Mouse (Mus musculus) CH12.LX (cell line): Measurements from ENCODE around the gene Hist1h2an. TPM values are rescaled to one million over a fixed set of nuclear protein-coding genes. Genes with fewer than 3 reads are reported as not detected.

ENCODE experiments used
- DNase-seq: peaks from one replicate; pipeline ENCODE4 v3.0.0-alpha.2; 2013; ENCODE audit errors: extremely low read depth
- H3K27ac ChIP-seq: 2 replicates; pipeline ENCODE4 v1.5.1; 2012; ENCODE audit warnings: low read depth, mild to moderate bottlenecking, control low read depth, moderate library complexity; ENCODE audit not compliant: insufficient read depth
- H3K27me3 ChIP-seq: replicated peaks from 2 replicates; pipeline ENCODE3; 2012; ENCODE audit warnings: inconsistent platforms
- H3K36me3 ChIP-seq, 2 experiments: replicated peaks in 1 of 2; 2 replicates each; pipeline versions ENCODE3 to v1.6.1; 2012; ENCODE audit warnings: inconsistent platforms in 1 of 2, low read length in 1 of 2, mild to moderate bottlenecking in 1 of 2, mixed read lengths in 1 of 2, moderate library complexity in 1 of 2; ENCODE audit not compliant: control insufficient read depth in 1 of 2, insufficient read depth in 1 of 2
- H3K4me1 ChIP-seq, 2 experiments: 2 replicates each; pipeline ENCODE4 v1.6.1; 2012; ENCODE audit warnings: inconsistent platforms in 1 of 2, moderate library complexity in 1 of 2; ENCODE audit not compliant: insufficient read depth in 2 of 2, control insufficient read depth in 1 of 2
- H3K4me2 ChIP-seq: 2 replicates; pipeline ENCODE4 v1.6.1; 2012; ENCODE audit warnings: low read depth, mild to moderate bottlenecking, control low read depth; ENCODE audit not compliant: poor library complexity, insufficient read depth, severe bottlenecking
- H3K4me3 ChIP-seq, 3 experiments: fragments of 150-350 bp in 1 of 3; sonication (generic) in 1 of 3; replicated peaks in 1 of 3; 2 replicates each; pipeline versions ENCODE3 to v1.5.1; 2011 to 2012; ENCODE audit warnings: low read depth in 2 of 3, low read length in 2 of 3, mild to moderate bottlenecking in 2 of 3, moderate library complexity in 2 of 3, control low read depth in 1 of 3, improper control_type of control experiment in 1 of 3, inconsistent platforms in 1 of 3, mixed read lengths in 1 of 3; ENCODE audit not compliant: poor library complexity in 1 of 3
- H3K79me2 ChIP-seq: replicated peaks from 2 replicates; pipeline ENCODE4 v1.6.1; 2012; ENCODE audit warnings: mild to moderate bottlenecking, moderate library complexity; ENCODE audit not compliant: control insufficient read depth, poor library complexity, insufficient read depth, severe bottlenecking; ENCODE audit errors: extremely low read depth
- H3K9ac ChIP-seq: 2 replicates; pipeline ENCODE4 v1.6.1; 2012; ENCODE audit warnings: low read depth, mild to moderate bottlenecking, control low read depth, moderate library complexity; ENCODE audit not compliant: insufficient read depth
- H3K9me3 ChIP-seq: replicated peaks from 2 replicates; pipeline ENCODE3; 2012; ENCODE audit warnings: low read length, inconsistent platforms, mixed read lengths
- BHLHE40 ChIP-seq: IDR thresholded peaks from 2 replicates; pipeline ENCODE4 v1.6.1; 2011; ENCODE audit warnings: mild to moderate bottlenecking, low read depth, low read length, improper control_type of control experiment
- CHD1 ChIP-seq: IDR thresholded peaks from 2 replicates; pipeline ENCODE4 v1.6.1; 2012; ENCODE audit warnings: low read depth, low read length, improper control_type of control experiment, inconsistent platforms
- CHD2 ChIP-seq: IDR thresholded peaks from 2 replicates; pipeline ENCODE4 v1.6.1; 2011; ENCODE audit warnings: low read length, improper control_type of control experiment
- CTCF ChIP-seq, 2 experiments: IDR thresholded peaks in 1 of 2; conservative IDR thresholded peaks in 1 of 2; 2 replicates each; pipeline ENCODE4 v1.5.1; 2011 to 2012; ENCODE audit warnings: low read depth in 2 of 2, low read length in 2 of 2, improper control_type of control experiment in 1 of 2, inconsistent platforms in 1 of 2, mild to moderate bottlenecking in 1 of 2, moderate library complexity in 1 of 2
- E2F4 ChIP-seq: IDR thresholded peaks from 2 replicates; pipeline ENCODE4 v1.6.1; 2011; ENCODE audit warnings: low read depth, low read length, improper control_type of control experiment; ENCODE audit not compliant: insufficient replicate concordance
- ELF1 ChIP-seq: IDR thresholded peaks from 2 replicates; pipeline ENCODE4 v1.6.1; 2014; ENCODE audit warnings: low read depth, mild to moderate bottlenecking, inconsistent platforms, low read length, improper control_type of control experiment
- EP300 ChIP-seq: IDR thresholded peaks from 2 replicates; pipeline ENCODE4 v1.6.1; 2011; ENCODE audit warnings: low read length, improper control_type of control experiment
- ETS1 ChIP-seq: conservative IDR thresholded peaks from 2 replicates; pipeline ENCODE4 v1.6.1; 2012; ENCODE audit warnings: low read depth, mild to moderate bottlenecking, inconsistent platforms, low read length, improper control_type of control experiment, moderate library complexity
- GABPA ChIP-seq: IDR thresholded peaks from 2 replicates; pipeline ENCODE4 v1.6.1; 2012; ENCODE audit warnings: low read depth, low read length, improper control_type of control experiment, inconsistent platforms; ENCODE audit not compliant: insufficient replicate concordance
- HCFC1 ChIP-seq: IDR thresholded peaks from 2 replicates; pipeline ENCODE4 v1.6.1; 2012; ENCODE audit warnings: low read depth, mild to moderate bottlenecking, inconsistent platforms, low read length, improper control_type of control experiment
- IRF4 ChIP-seq: IDR thresholded peaks from 2 replicates; pipeline ENCODE4 v1.6.1; 2014; ENCODE audit warnings: low read depth, mild to moderate bottlenecking, inconsistent platforms, low read length, improper control_type of control experiment
- JUN ChIP-seq: IDR thresholded peaks from 2 replicates; pipeline ENCODE4 v1.6.1; 2011; ENCODE audit warnings: low read depth, mild to moderate bottlenecking, low read length, improper control_type of control experiment, moderate library complexity; ENCODE audit not compliant: insufficient read depth
- JUND ChIP-seq: conservative IDR thresholded peaks from 2 replicates; pipeline ENCODE4 v1.6.1; 2011; ENCODE audit warnings: low read depth, low read length, improper control_type of control experiment
- KAT2A ChIP-seq: IDR thresholded peaks from 2 replicates; pipeline ENCODE4 v1.6.1; 2012; ENCODE audit warnings: low read length, improper control_type of control experiment, inconsistent platforms; ENCODE audit not compliant: insufficient replicate concordance
- MAFK ChIP-seq: IDR thresholded peaks from 2 replicates; pipeline ENCODE4 v1.6.1; 2011; ENCODE audit warnings: low read length, improper control_type of control experiment; ENCODE audit not compliant: insufficient replicate concordance
- MAX ChIP-seq: IDR thresholded peaks from 2 replicates; pipeline ENCODE4 v1.6.1; 2011; ENCODE audit warnings: low read length, improper control_type of control experiment
- MAZ ChIP-seq: IDR thresholded peaks from 2 replicates; pipeline ENCODE4 v1.6.1; 2012; ENCODE audit warnings: low read depth, mild to moderate bottlenecking, inconsistent platforms, low read length, improper control_type of control experiment, moderate library complexity
- MEF2A ChIP-seq: IDR thresholded peaks from 2 replicates; pipeline ENCODE4 v1.6.1; 2014; ENCODE audit warnings: low read depth, mild to moderate bottlenecking, inconsistent platforms, low read length, improper control_type of control experiment, borderline replicate concordance
- MXI1 ChIP-seq: IDR thresholded peaks from 2 replicates; pipeline ENCODE4 v1.6.1; 2011; ENCODE audit warnings: mild to moderate bottlenecking, low read depth, low read length, improper control_type of control experiment
- MYC ChIP-seq: IDR thresholded peaks from 2 replicates; pipeline ENCODE4 v1.6.1; 2011; ENCODE audit warnings: low read depth, mild to moderate bottlenecking, improper control_type of control experiment, low read length
- NELFE ChIP-seq: IDR thresholded peaks from 2 replicates; pipeline ENCODE4 v1.6.1; 2011; ENCODE audit warnings: low read depth, low read length, improper control_type of control experiment
- NRF1 ChIP-seq: IDR thresholded peaks from 2 replicates; pipeline ENCODE4 v1.6.1; 2014; ENCODE audit warnings: low read depth, mild to moderate bottlenecking, inconsistent platforms, low read length, improper control_type of control experiment, moderate library complexity
- PAX5 ChIP-seq: IDR thresholded peaks from 2 replicates; pipeline ENCODE4 v1.6.1; 2012; ENCODE audit warnings: low read length, inconsistent platforms, mixed read lengths
- POLR2A ChIP-seq: IDR thresholded peaks from 2 replicates; pipeline ENCODE4 v1.6.1; 2011; ENCODE audit warnings: low read depth, mild to moderate bottlenecking, improper control_type of control experiment, low read length
- POLR2AphosphoS2 ChIP-seq: IDR thresholded peaks from 2 replicates; pipeline ENCODE4 v1.6.1; 2011; ENCODE audit warnings: low read depth, low read length, improper control_type of control experiment
- RAD21 ChIP-seq: IDR thresholded peaks from 2 replicates; pipeline ENCODE4 v1.6.1; 2011; ENCODE audit warnings: low read depth, mild to moderate bottlenecking, low read length, improper control_type of control experiment, moderate library complexity
- RCOR1 ChIP-seq: conservative IDR thresholded peaks from 2 replicates; pipeline ENCODE4 v1.6.1; 2012; ENCODE audit warnings: low read depth, mild to moderate bottlenecking, inconsistent platforms, low read length, improper control_type of control experiment
- SIN3A ChIP-seq: IDR thresholded peaks from 2 replicates; pipeline ENCODE4 v1.6.1; 2012; ENCODE audit warnings: low read length, improper control_type of control experiment, inconsistent platforms
- SMC3 ChIP-seq: IDR thresholded peaks from 2 replicates; pipeline ENCODE4 v1.6.1; 2011; ENCODE audit warnings: low read depth, low read length, improper control_type of control experiment
- TBP ChIP-seq: conservative IDR thresholded peaks from 2 replicates; pipeline ENCODE4 v1.6.1; 2011; ENCODE audit warnings: low read depth, low read length, improper control_type of control experiment
- TCF12 ChIP-seq: IDR thresholded peaks from 2 replicates; pipeline ENCODE4 v1.6.1; 2014; ENCODE audit warnings: low read depth, mild to moderate bottlenecking, inconsistent platforms, low read length, improper control_type of control experiment
- UBTF ChIP-seq: IDR thresholded peaks from 2 replicates; pipeline ENCODE4 v1.6.1; 2012; ENCODE audit warnings: low read depth, mild to moderate bottlenecking, inconsistent platforms, low read length, improper control_type of control experiment, moderate library complexity
- USF1 ChIP-seq: IDR thresholded peaks from 2 replicates; pipeline ENCODE4 v1.6.1; 2014; ENCODE audit warnings: low read depth, mild to moderate bottlenecking, inconsistent platforms, low read length, improper control_type of control experiment
- USF2 ChIP-seq: conservative IDR thresholded peaks from 2 replicates; pipeline ENCODE4 v1.6.1; 2011; ENCODE audit warnings: low read depth, low read length, improper control_type of control experiment
- ZC3H11A ChIP-seq: IDR thresholded peaks from 2 replicates; pipeline ENCODE4 v1.6.1; 2012; ENCODE audit warnings: low read depth, mild to moderate bottlenecking, inconsistent platforms, low read length, improper control_type of control experiment
- ZKSCAN1 ChIP-seq: IDR thresholded peaks from 2 replicates; pipeline ENCODE4 v1.6.1; 2012; ENCODE audit warnings: low read depth, inconsistent platforms, low read length, improper control_type of control experiment, borderline replicate concordance
- ZMIZ1 ChIP-seq: IDR thresholded peaks from 2 replicates; pipeline ENCODE4 v1.6.1; 2012; ENCODE audit warnings: low read depth, mild to moderate bottlenecking, inconsistent platforms, low read length, improper control_type of control experiment
- ZNF384 ChIP-seq: IDR thresholded peaks from 2 replicates; pipeline ENCODE4 v1.6.1; 2012; ENCODE audit warnings: low read depth, low read length, improper control_type of control experiment, inconsistent platforms
- dilution Hi-C: fragments of 300-500 bp; cut with MboI; formaldehyde crosslinking; loops from 2 replicates; pipeline ENCODE4 v1.14.3; 2020; ENCODE audit warnings: low sequenced_read_pairs; ENCODE audit not compliant: extremely low pct_unique_long_range_greater_than_20kb, extremely low pct_ligation_motif_present
- in situ Hi-C: fragments of 300-500 bp; cut with MboI; formaldehyde crosslinking; loops from 3 replicates; pipeline ENCODE4 v1.14.3; 2019; ENCODE audit warnings: low sequenced_read_pairs, low pct_ligation_motif_present, low pct_unique_long_range_greater_than_20kb, mixed read lengths
- polyA plus RNA-seq: library from polyadenylated mRNA; unstranded; fragments of >175 nt; gene quantifications from 2 replicates; pipeline ENCODE4 v1.2.1, GENCODE M21; 2012; ENCODE audit warnings: low read depth; ENCODE audit not compliant: insufficient read length
- total RNA-seq, 2 experiments: library from RNA; depleted of rRNA; stranded (reverse); fragments of 300-350 nt in 1 of 2; fragments of >200 nt in 1 of 2; gene quantifications; 2 replicates each; pipeline ENCODE4 v1.2.3; 2012 to 2014

Hist1h2an gene
- total and polyA plus RNA-seq, 3 experiments, result 4.7 to 792 (median 7.1) TPM

DNA sequence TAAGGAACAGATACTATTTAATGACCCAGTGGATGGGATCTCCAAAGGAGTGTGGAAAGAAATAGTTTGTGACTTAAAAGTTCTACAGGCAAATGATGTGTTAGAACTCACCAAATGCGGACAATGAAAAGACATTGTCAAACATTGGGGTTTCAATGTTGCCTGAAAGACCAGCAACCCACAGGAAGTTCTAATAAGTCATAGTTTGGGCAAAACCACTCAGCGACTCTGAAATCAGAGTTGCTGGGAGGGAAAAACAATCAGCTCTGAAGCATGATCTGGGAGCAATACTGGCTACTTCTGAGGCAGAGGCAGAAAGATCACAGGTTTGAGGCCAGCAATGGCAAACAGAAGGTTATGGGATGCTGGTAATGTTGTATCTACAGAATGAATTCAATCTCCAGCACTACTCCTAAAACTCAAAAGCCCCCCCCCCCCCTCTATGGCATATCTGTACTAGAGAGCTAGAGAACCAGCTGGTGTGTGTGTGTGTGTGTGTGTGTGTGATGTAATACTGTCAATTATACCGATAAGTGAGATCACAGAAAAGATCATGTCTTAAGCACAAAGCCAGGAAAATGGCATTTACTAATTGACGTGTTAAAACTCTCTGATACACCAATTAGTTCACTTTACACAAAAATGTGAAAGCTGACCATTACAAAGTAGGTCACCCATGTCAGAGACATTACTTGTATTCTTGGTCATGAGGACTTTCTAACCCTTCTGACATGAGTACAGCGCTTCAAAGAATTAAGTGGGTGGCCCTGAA, 37.4 kb downstream of the Hist1h2an start:
- Histone ChIP-seq H3K79me2 (no peaks in the 10 kb centered on the region), H3K36me3 (no peaks in the 10 kb centered on the region), H3K27me3 (no peaks in the 10 kb centered on the region), H3K27ac (peak overlapping the region; percentile 73), H3K9ac (peak overlapping the region; percentile 86), H3K4me2 (peak overlapping the region; percentile 85), H3K4me1 (peaks cover 0 to 14% of the 10 kb centered on the region in 2 experiments; a peak in 2 of 4 replicates), H3K9me3 (no peaks in the 10 kb centered on the region), H3K4me3 (peak overlapping the region; percentile 53 to 69 (median 55))
- in situ Hi-C loops, result loop anchor here (10.0 to 25.0 kb wide), 2 partner anchors 285 to 1813 kb away; partner anchors contain the start of genes Hist1h1d, Hist1h2ad, Hist1h2ae and Hist1h2ah
- peak; percentile 67 for DNase-seq
- TF ChIP-seq JUND (no peak), GABPA (no peak), EP300 (no peak), JUN (no peak), MEF2A (no peak), USF1 (no peak), POLR2A (peak; percentile 91), ETS1 (no peak), E2F4 (0 out of 2 replicates have a peak, but pooled peaks have one; percentile 65), MAX (no peak), ZNF384 (no peak), UBTF (no peak), TBP (0 out of 2 replicates have a peak, but pooled peaks have one; percentile 18), PAX5 (no peak), ELF1 (no peak), ZMIZ1 (no peak), CHD2 (no peak), MXI1 (no peak; the same call in 1 of the 2 replicates), RAD21 (no peak), ZC3H11A (no peak), IRF4 (no peak), MAZ (0 out of 2 replicates have a peak, but pooled peaks have one; percentile 18), NRF1 (no peak), POLR2AphosphoS2 (peak; percentile 99), CHD1 (peak; percentile 64), KAT2A (no peak), MYC (no peak; the same call in 1 of the 2 replicates), TCF12 (no peak), SMC3 (peak; percentile 16; the same call in 1 of the 2 replicates), RCOR1 (no peak), NELFE (no peak), SIN3A (no peak; the same call in 1 of the 2 replicates), ZKSCAN1 (no peak), USF2 (peak; percentile 46), CTCF (conservative IDR thresholded peaks at IDR 0.05 in 1 of 2, IDR thresholded peaks at IDR 0.05 in 1 of 2; ENCODE audit: low read depth in 2 of 2, low read length in 2 of 2) (no peak), HCFC1 (0 out of 2 replicates have a peak, but pooled peaks have one; percentile 8), BHLHE40 (no peak), MAFK (no peak)
- dilution Hi-C loops, result no loop called here
